Mouse (Mus musculus) C2C12 (cell line): Measurements from ENCODE around the gene E030018B13Rik. TPM values are rescaled to one million over a fixed set of nuclear protein-coding genes. Genes with fewer than 3 reads are reported as not detected.

Source experiments
- H3K27me3 ChIP-seq: one replicate; pipeline ENCODE4 v1.6.1; 2011; ENCODE audit not compliant: control insufficient read depth, insufficient read depth, insufficient read length
- H3K36me3 ChIP-seq: one replicate; pipeline ENCODE4 v1.6.1; 2011; ENCODE audit not compliant: control insufficient read depth, insufficient read depth
- H3K4me3 ChIP-seq: one replicate; pipeline ENCODE4 v1.5.1; 2011; ENCODE audit warnings: mild to moderate bottlenecking, control low read depth; ENCODE audit not compliant: poor library complexity, insufficient read depth, severe bottlenecking
- H3K79me2 ChIP-seq: one replicate; pipeline ENCODE4 v1.6.1; 2011; ENCODE audit not compliant: control insufficient read depth, insufficient read depth
- H3K79me3 ChIP-seq: one replicate; pipeline ENCODE4 v1.6.1; 2011; ENCODE audit warnings: low read depth, control low read depth
- H3ac ChIP-seq: one replicate; pipeline ENCODE3; 2011; ENCODE audit warnings: low read depth; ENCODE audit not compliant: control insufficient read depth, insufficient read length
- CEBPB ChIP-seq: IDR thresholded peaks from one replicate; pipeline ENCODE4 v1.6.1; 2011; ENCODE audit warnings: low read depth, mild to moderate bottlenecking, control low read depth, moderate library complexity
- CTCF ChIP-seq: IDR thresholded peaks from one replicate; pipeline ENCODE4 v1.5.1; 2011; ENCODE audit not compliant: control insufficient read depth, insufficient read depth, insufficient read length
- FOSL1 ChIP-seq: IDR thresholded peaks from one replicate; pipeline ENCODE4 v1.8.0; 2011; ENCODE audit warnings: mild to moderate bottlenecking, low read length; ENCODE audit not compliant: poor library complexity, insufficient read depth, severe bottlenecking
- MAX ChIP-seq: IDR thresholded peaks from one replicate; pipeline ENCODE4 v1.6.1; 2011; ENCODE audit warnings: mild to moderate bottlenecking, control low read depth
- MYOD1 ChIP-seq: IDR thresholded peaks from one replicate; pipeline ENCODE4 v1.6.1; 2011; ENCODE audit warnings: low read depth; ENCODE audit not compliant: control insufficient read depth, insufficient read length
- MYOG ChIP-seq: IDR thresholded peaks from one replicate; pipeline ENCODE4 v1.6.1; 2011; ENCODE audit not compliant: control insufficient read depth, insufficient read length; ENCODE audit errors: extremely low read depth
- USF1 ChIP-seq: IDR thresholded peaks from one replicate; pipeline ENCODE4 v1.6.1; 2011; ENCODE audit warnings: low read depth, mild to moderate bottlenecking, control low read depth, moderate library complexity
- polyA plus RNA-seq: library from polyadenylated mRNA; unstranded; fragments of >200 nt; fragmentation: generic; extraction: Trizol; gene quantifications from one replicate; pipeline ENCODE4 v1.2.1, GENCODE M21; 2012; ENCODE audit warnings: missing spikeins

E030018B13Rik gene
- polyA plus RNA-seq, 1 experiment, result 0.06 TPM

- H3K79me2 ChIP-seq, result peaks cover 97% of the 10 kb centered on the region
- TF ChIP-seq MYOG (no peak), CTCF (no peak), MYOD1 (no peak), MAX (no peak), CEBPB (no peak), FOSL1 (no peak), USF1 (no peak)
- H3K79me3 ChIP-seq, result peaks cover 67% of the 10 kb centered on the region
- no peak overlapping the region for H3ac ChIP-seq
- H3K36me3 ChIP-seq, result no peaks in the 10 kb centered on the region
- no peaks in the 10 kb centered on the region for H3K27me3 ChIP-seq
- no peak overlapping the region for H3K4me3 ChIP-seq
Observed at GRCm38 (mm10) chr7:63900411-63900810, 16.2 kb upstream of the E030018B13Rik start.

- H3ac ChIP-seq, result no peak overlapping the region
- no peak overlapping the region for H3K4me3 ChIP-seq
- peaks cover 68% of the 10 kb centered on the region for H3K79me3 ChIP-seq
- no peak for TF ChIP-seq MYOG
- TF ChIP-seq MYOD1, result no peak
- no peak for TF ChIP-seq MAX
- no peak for TF ChIP-seq USF1
- no peak for TF ChIP-seq CTCF
- no peak for TF ChIP-seq FOSL1
- H3K79me2 ChIP-seq, result peaks cover 97% of the 10 kb centered on the region
- H3K36me3 ChIP-seq, result no peaks in the 10 kb centered on the region
- no peaks in the 10 kb centered on the region for H3K27me3 ChIP-seq
Observed at GRCm38 (mm10) chr7:63901346-63901745, 15.3 kb upstream of the E030018B13Rik start.

GRCm38 (mm10) chr7:63901942-63902341, 14.7 kb upstream of the E030018B13Rik start:
- peaks cover 73% of the 10 kb centered on the region for H3K79me3 ChIP-seq
- H3ac ChIP-seq, result no peak overlapping the region
- H3K27me3 ChIP-seq, result no peaks in the 10 kb centered on the region
- H3K36me3 ChIP-seq, result no peaks in the 10 kb centered on the region
- H3K79me2 ChIP-seq, result peaks cover 97% of the 10 kb centered on the region
- TF ChIP-seq CEBPB, result no peak
- TF ChIP-seq USF1, result no peak
- TF ChIP-seq FOSL1, result no peak
- TF ChIP-seq CTCF, result no peak
- no peak for TF ChIP-seq MAX
- TF ChIP-seq MYOG, result no peak
- no peak for TF ChIP-seq MYOD1
- no peak overlapping the region for H3K4me3 ChIP-seq

GRCm38 (mm10) chr7:63902604-63903210, 13.9 kb upstream of the E030018B13Rik start:
- H3ac ChIP-seq, result no peak overlapping the region
- no peaks in the 10 kb centered on the region for H3K36me3 ChIP-seq
- peaks cover 77% of the 10 kb centered on the region for H3K79me3 ChIP-seq
- H3K79me2 ChIP-seq, result peaks cover 97% of the 10 kb centered on the region
- H3K27me3 ChIP-seq, result no peaks in the 10 kb centered on the region
- H3K4me3 ChIP-seq, result no peak overlapping the region
- TF ChIP-seq FOSL1 (no peak), USF1 (no peak), CEBPB (no peak), MYOG (no peak), MYOD1 (no peak), MAX (no peak), CTCF (no peak)

- Histone ChIP-seq H3K79me2 (peaks cover 100% of the 10 kb centered on the region), H3K36me3 (no peaks in the 10 kb centered on the region), H3ac (no peak overlapping the region), H3K79me3 (peaks cover 82% of the 10 kb centered on the region), H3K4me3 (no peak overlapping the region), H3K27me3 (no peaks in the 10 kb centered on the region)
- TF ChIP-seq CEBPB (no peak), MYOD1 (no peak)
Observed at GRCm38 (mm10) chr7:63903635-63904380, 12.8 kb upstream of the E030018B13Rik start.

- Histone ChIP-seq H3K27me3 (no peaks in the 10 kb centered on the region), H3K36me3 (no peaks in the 10 kb centered on the region), H3ac (no peak overlapping the region), H3K4me3 (no peak overlapping the region), H3K79me3 (peaks cover 82% of the 10 kb centered on the region), H3K79me2 (peaks cover 100% of the 10 kb centered on the region)
- TF ChIP-seq CEBPB (no peak), FOSL1 (no peak), MYOD1 (no peak), MYOG (no peak), MAX (no peak), CTCF (no peak), USF1 (no peak)
Observed at GRCm38 (mm10) chr7:63905190-63905589, 11.5 kb upstream of the E030018B13Rik start.
